Mouse (Mus musculus): ENCODE results near the gene Syne1.

DNA sequence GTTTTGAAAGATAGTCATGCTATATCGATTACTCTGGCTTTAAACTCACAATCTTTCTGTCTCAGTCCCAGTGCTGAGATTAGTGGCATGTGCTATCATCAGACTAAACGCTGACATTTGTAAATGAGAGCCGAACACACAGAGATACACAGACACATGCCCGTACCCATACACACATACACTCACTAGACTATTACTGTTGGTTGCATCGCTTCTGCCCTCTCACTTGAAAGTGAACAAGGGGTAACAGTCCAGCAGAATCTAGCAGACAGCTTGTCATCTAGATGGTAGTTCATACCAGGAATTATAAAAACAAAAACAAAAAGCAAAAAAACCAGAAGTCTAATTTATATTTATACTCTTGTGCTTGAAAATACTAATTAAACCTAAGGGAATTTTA is 355.0 kb downstream of the Syne1 start:
- TF ChIP-seq CTCF (IDR thresholded peaks at IDR 0.05; ENCODE audit: borderline replicate concordance, insufficient read depth, low read length) (no peak), POLR2A (IDR thresholded peaks at IDR 0.05; ENCODE audit: low read depth, low read length) (no peak)
